Mouse (Mus musculus): ENCODE data around the gene Greb1.

DNA sequence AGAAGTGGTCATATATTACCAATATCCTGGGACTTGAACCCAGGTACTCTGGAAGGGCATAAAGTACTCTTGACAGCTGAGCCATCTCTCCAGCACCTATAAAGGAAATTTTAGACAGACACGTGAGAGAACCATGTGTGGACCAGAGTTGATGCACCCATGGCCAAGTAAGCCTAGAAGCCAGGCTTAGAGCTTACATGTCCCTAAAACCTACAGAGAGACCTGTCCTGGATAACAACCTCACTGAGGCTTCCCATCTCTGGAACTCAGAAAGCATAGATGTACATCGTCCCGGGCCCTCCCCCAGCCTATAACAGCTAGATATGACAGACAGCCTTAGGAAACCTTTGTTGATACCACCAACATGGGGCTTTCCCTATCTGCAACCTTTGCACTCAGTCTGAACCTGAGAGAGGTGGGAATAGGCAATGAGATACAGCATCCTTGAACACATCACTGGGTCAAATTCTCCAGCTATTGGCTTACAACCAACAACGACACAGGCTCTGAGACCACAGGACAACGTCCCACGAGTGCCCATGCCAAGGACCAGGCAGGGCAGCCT, 31.0 kb downstream of the Greb1 start:
- no peak for TF ChIP-seq CTCF (conservative IDR thresholded peaks at IDR 0.05; ENCODE audit: insufficient read depth, insufficient read length, low read depth, low read length)
- TF ChIP-seq POLR2A (IDR thresholded peaks at IDR 0.05; ENCODE audit: low read depth, low read length), result no peak

Measured in kidney, adult 2 months (tissue).